Mouse (Mus musculus): ENCODE measurements at regions not wholly inside any gene's neighbourhood (a gene's known extent, or its start where the extent isn't known, plus 50 kb on each side); places are given as distances from the start of the nearest gene placed in this dataset.

DNA sequence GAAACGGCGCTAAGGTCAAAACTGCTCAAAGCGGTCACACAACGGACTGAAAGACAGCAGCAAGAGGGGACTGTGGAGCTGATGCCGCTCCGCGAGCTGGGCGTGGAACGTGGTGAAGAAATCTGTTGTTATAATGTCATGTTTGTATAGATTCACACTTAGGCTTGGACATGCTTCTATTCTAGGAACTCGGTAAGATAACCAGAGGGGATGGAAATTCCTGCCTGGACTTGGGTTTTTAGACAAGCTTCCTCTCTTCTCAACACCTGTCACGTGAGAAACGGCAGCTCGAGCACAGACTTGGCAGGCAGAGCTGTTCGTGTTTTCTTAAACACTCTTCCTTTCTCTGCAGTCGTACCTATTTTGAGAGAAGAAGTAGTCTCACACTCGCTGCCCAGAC is 307.5 kb downstream of the Ndfip2 start:
- TF ChIP-seq ZKSCAN1 (IDR thresholded peaks at IDR 0.05; ENCODE audit: low read depth, low read length) (no peak), POLR2A (IDR thresholded peaks at IDR 0.05; ENCODE audit: control insufficient read depth in 1 of 2, insufficient read depth in 1 of 2, low read depth in 1 of 2, low read length in 2 of 2, poor library complexity in 1 of 2) (no peak), CHD2 (IDR thresholded peaks at IDR 0.05; ENCODE audit: low read length) (no peak), ELF1 (IDR thresholded peaks at IDR 0.05; ENCODE audit: low read depth, low read length) (no peak)
- Histone ChIP-seq H3K4me3 (ENCODE audit: control insufficient read depth in 1 of 2, insufficient read depth in 1 of 2, low read depth in 2 of 2, low read length in 2 of 2) (no peak overlapping the region), H3K4me1 (ENCODE audit: control insufficient read depth in 1 of 2, insufficient read depth in 2 of 2, low read length in 2 of 2) (no peaks in the 10 kb centered on the region), H3K27me3 (ENCODE audit: control insufficient read depth in 1 of 2, insufficient read depth in 2 of 2, low read length in 2 of 2) (no peaks in the 10 kb centered on the region), H3K36me3 (ENCODE audit: control insufficient read depth in 1 of 2, insufficient read depth in 2 of 2, low read length in 2 of 2) (no peaks in the 10 kb centered on the region), H3K79me2 (ENCODE audit: control insufficient read depth, insufficient read depth, low read length, poor library complexity) (no peaks in the 10 kb centered on the region), H3K9ac (ENCODE audit: control insufficient read depth, low read depth, low read length, poor library complexity, severe bottlenecking) (no peak overlapping the region), H3K27ac (ENCODE audit: control insufficient read depth, low read depth, low read length) (no peak overlapping the region), H3K9me3 (replicated peaks; ENCODE audit: insufficient read depth, low read length) (no peaks in the 10 kb centered on the region)
- DNase-seq (ENCODE audit: low read depth, low spot score), result no peak

DNA sequence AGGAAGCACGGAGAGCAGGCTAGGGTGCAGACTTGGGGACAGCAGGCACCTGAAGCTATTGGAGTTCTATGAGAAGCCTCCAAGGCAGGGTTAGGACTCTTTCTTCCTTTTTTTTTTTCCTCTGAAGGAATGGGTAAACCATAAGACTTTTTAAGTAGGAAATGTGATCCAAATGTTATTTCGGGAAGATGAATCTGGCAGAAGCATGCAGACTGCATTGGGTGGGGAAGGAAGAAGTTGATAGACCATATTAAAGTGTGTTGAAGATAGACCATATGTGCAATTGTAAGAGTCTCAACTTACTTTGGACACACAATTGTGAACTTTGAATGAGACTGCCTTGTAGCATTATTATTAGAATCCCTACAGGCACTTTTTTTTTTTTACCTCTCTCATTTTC is 304.5 kb downstream of the Ndfip2 start:
- Histone ChIP-seq H3K4me3 (ENCODE audit: control insufficient read depth in 1 of 2, insufficient read depth in 1 of 2, low read depth in 2 of 2, low read length in 2 of 2) (no peak overlapping the region), H3K27me3 (ENCODE audit: control insufficient read depth in 1 of 2, insufficient read depth in 2 of 2, low read length in 2 of 2) (no peaks in the 10 kb centered on the region), H3K9ac (ENCODE audit: control insufficient read depth, low read depth, low read length, poor library complexity, severe bottlenecking) (no peak overlapping the region), H3K9me3 (replicated peaks; ENCODE audit: insufficient read depth, low read length) (no peaks in the 10 kb centered on the region), H3K27ac (ENCODE audit: control insufficient read depth, low read depth, low read length) (no peak overlapping the region), H3K36me3 (ENCODE audit: control insufficient read depth in 1 of 2, insufficient read depth in 2 of 2, low read length in 2 of 2) (no peaks in the 10 kb centered on the region), H3K4me1 (ENCODE audit: control insufficient read depth in 1 of 2, insufficient read depth in 2 of 2, low read length in 2 of 2) (no peaks in the 10 kb centered on the region), H3K79me2 (ENCODE audit: control insufficient read depth, insufficient read depth, low read length, poor library complexity) (no peaks in the 10 kb centered on the region)
- DNase-seq (ENCODE audit: low read depth, low spot score), result no peak
- no peak for TF ChIP-seq EP300 (IDR thresholded peaks at IDR 0.05; ENCODE audit: low read depth in 1 of 2, low read length in 2 of 2)
- TF ChIP-seq KAT2A (conservative IDR thresholded peaks at IDR 0.05; ENCODE audit: low read depth, low read length), result no peak
- no peak for TF ChIP-seq SMC3 (IDR thresholded peaks at IDR 0.05; ENCODE audit: low read depth, low read length)
- TF ChIP-seq POLR2A (IDR thresholded peaks at IDR 0.05; ENCODE audit: control insufficient read depth in 1 of 2, insufficient read depth in 1 of 2, low read depth in 1 of 2, low read length in 2 of 2, poor library complexity in 1 of 2), result no peak
- no peak for TF ChIP-seq JUND (IDR thresholded peaks at IDR 0.05; ENCODE audit: low read depth, low read length)
- TF ChIP-seq ZKSCAN1 (IDR thresholded peaks at IDR 0.05; ENCODE audit: low read depth, low read length), result no peak
- TF ChIP-seq GABPA (IDR thresholded peaks at IDR 0.05; ENCODE audit: low read depth, low read length), result no peak
- TF ChIP-seq MAX (IDR thresholded peaks at IDR 0.05; ENCODE audit: low read length), result no peak
- no peak for TF ChIP-seq ZNF384 (IDR thresholded peaks at IDR 0.05; ENCODE audit: low read depth, low read length)
- TF ChIP-seq ZMIZ1 (IDR thresholded peaks at IDR 0.05; ENCODE audit: low read depth, low read length), result no peak

DNA sequence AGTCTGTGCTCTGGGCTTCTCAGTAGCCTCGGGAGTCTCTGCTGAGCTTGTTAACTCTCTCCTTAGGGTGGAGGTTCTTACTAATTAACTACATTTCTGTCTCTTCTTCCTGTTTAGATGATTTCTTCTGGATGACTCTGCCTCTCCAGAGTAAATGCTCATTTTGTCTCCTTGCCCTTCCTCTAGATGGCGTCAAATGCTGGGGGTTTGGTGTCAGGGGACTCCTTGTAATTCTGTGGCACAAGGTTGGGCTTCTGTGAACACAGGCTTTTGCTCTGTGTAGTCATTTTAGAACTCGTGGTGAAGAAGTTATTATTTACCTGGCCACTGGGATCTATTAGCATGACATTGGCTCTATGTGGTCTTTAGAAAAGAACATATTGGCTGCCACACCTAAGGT is 298.4 kb downstream of the Ndfip2 start:
- H3K79me2 ChIP-seq (ENCODE audit: control insufficient read depth, insufficient read depth, low read length, poor library complexity), result no peaks in the 10 kb centered on the region
- DNase-seq (ENCODE audit: low read depth, low spot score), result no peak
- no peak overlapping the region for H3K27ac ChIP-seq (ENCODE audit: control insufficient read depth, low read depth, low read length)
- H3K4me1 ChIP-seq (ENCODE audit: control insufficient read depth in 1 of 2, insufficient read depth in 2 of 2, low read length in 2 of 2), result no peaks in the 10 kb centered on the region
- H3K9ac ChIP-seq (ENCODE audit: control insufficient read depth, low read depth, low read length, poor library complexity, severe bottlenecking), result no peak overlapping the region
- TF ChIP-seq RAD21 (IDR thresholded peaks at IDR 0.05; ENCODE audit: low read depth, low read length), result peak; percentile 35
- TF ChIP-seq SMC3 (IDR thresholded peaks at IDR 0.05; ENCODE audit: low read depth, low read length), result peak; percentile 19; the same call in 1 of the 2 replicates
- no peak for TF ChIP-seq TAL1 (IDR thresholded peaks at IDR 0.05; ENCODE audit: low read length)
- peak in 1 of 3 experiments; percentile 14; a peak in 1 of 6 replicates for TF ChIP-seq CTCF (IDR thresholded peaks at IDR 0.05 in 2 of 3, conservative IDR thresholded peaks at IDR 0.05 in 1 of 3; ENCODE audit: control insufficient read depth in 1 of 3, insufficient read depth in 1 of 3, low read depth in 2 of 3, low read length in 3 of 3, poor library complexity in 1 of 3, severe bottlenecking in 1 of 3)
- H3K4me3 ChIP-seq (ENCODE audit: control insufficient read depth in 1 of 2, insufficient read depth in 1 of 2, low read depth in 2 of 2, low read length in 2 of 2), result no peak overlapping the region
- H3K27me3 ChIP-seq (ENCODE audit: control insufficient read depth in 1 of 2, insufficient read depth in 2 of 2, low read length in 2 of 2), result no peaks in the 10 kb centered on the region
- no peaks in the 10 kb centered on the region for H3K9me3 ChIP-seq (replicated peaks; ENCODE audit: insufficient read depth, low read length)
- no peaks in the 10 kb centered on the region for H3K36me3 ChIP-seq (ENCODE audit: control insufficient read depth in 1 of 2, insufficient read depth in 2 of 2, low read length in 2 of 2)
